Mouse (Mus musculus): ENCODE results near the gene Ctnnbip1. TPM values are rescaled to one million over a fixed set of nuclear protein-coding genes. Genes with fewer than 3 reads are reported as not detected.
A peak's percentile ranks its signal among the peaks of the same experiment; 100 is the strongest.

Gene Ctnnbip1
- polyA plus RNA-seq, 1 experiment from 2014 or later: 67.5 TPM

DNA sequence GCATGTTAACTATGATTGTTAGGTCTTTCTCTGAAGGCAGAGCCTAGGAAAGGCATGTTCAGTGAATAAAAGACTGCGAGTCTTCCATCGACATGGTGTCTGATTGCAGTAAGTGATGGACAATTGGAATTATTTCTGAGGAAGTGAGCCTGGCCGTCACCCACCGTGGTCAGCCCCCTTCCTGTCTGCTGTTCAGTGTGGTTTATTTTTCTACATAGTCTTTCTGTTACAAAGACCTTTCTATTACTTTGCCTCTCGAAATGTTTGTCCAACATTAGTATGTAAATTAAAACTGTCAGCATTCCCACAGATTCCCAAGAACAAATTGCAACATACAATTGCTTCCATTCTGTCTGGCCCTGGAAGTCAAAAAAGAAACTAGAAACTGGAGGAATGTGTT, 18.2 kb upstream of the Ctnnbip1 start:
- WGBS: 81% methylated on average over 5 of the region's 5 CpGs
- peaks cover 81% of the 10 kb centered on the region for H3K36me3 ChIP-seq (replicated peaks)

DNA sequence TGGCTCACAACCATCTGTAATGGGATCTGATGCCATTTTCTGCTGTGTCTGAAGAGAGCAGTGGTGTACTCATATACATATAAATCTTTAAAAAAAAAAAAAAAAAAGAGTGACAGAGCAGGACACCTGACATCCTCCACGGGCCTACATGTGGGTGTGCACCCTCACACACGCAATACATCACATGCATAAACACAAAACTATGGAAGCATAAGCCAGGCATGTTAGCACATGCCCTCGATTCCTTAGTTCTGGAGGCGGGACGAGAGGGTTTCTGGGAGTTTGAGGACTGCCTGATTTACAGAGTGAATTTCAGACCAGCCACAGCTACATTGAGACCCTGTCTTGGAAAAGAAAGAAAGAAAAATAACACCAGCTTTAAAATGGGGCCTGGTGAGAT, 13.7 kb upstream of the Ctnnbip1 start:
- H3K4me1 ChIP-seq: peaks cover 11% of the 10 kb centered on the region
- 79% methylated on average over 5 of the region's 5 CpGs for WGBS
- no peak for DNase-seq (ENCODE audit: low spot score)
- no peak overlapping the region for H3K27ac ChIP-seq (replicated peaks)
- no peaks in the 10 kb centered on the region for H3K27me3 ChIP-seq (replicated peaks; ENCODE audit: low read depth, poor library complexity, severe bottlenecking)
- no peak overlapping the region for H3K4me3 ChIP-seq
- H3K9me3 ChIP-seq: no peaks in the 10 kb centered on the region
- peaks cover 38% of the 10 kb centered on the region for H3K36me3 ChIP-seq (replicated peaks)

More for the DNA sequence above, 18.2 kb upstream of the Ctnnbip1 start:
- Histone ChIP-seq H3K27ac (replicated peaks) (no peak overlapping the region), H3K4me3 (no peak overlapping the region), H3K27me3 (replicated peaks; ENCODE audit: low read depth, poor library complexity, severe bottlenecking) (no peaks in the 10 kb centered on the region), H3K9me3 (no peaks in the 10 kb centered on the region), H3K4me1 (peaks cover 20% of the 10 kb centered on the region)
- DNase-seq (ENCODE audit: low spot score): no peak

GRCm38 (mm10) chr4:149504858-149505257, 13.2 kb upstream of the Ctnnbip1 start:
- H3K27ac ChIP-seq (replicated peaks): no peak overlapping the region
- no peaks in the 10 kb centered on the region for H3K27me3 ChIP-seq (replicated peaks; ENCODE audit: low read depth, poor library complexity, severe bottlenecking)
- DNase-seq (ENCODE audit: low spot score): no peak
- 25% methylated on average over 3 of the region's 3 CpGs for WGBS
- peaks cover 11% of the 10 kb centered on the region for H3K4me1 ChIP-seq
- H3K9me3 ChIP-seq: no peaks in the 10 kb centered on the region
- no peak overlapping the region for H3K4me3 ChIP-seq
- peaks cover 33% of the 10 kb centered on the region for H3K36me3 ChIP-seq (replicated peaks)

DNA sequence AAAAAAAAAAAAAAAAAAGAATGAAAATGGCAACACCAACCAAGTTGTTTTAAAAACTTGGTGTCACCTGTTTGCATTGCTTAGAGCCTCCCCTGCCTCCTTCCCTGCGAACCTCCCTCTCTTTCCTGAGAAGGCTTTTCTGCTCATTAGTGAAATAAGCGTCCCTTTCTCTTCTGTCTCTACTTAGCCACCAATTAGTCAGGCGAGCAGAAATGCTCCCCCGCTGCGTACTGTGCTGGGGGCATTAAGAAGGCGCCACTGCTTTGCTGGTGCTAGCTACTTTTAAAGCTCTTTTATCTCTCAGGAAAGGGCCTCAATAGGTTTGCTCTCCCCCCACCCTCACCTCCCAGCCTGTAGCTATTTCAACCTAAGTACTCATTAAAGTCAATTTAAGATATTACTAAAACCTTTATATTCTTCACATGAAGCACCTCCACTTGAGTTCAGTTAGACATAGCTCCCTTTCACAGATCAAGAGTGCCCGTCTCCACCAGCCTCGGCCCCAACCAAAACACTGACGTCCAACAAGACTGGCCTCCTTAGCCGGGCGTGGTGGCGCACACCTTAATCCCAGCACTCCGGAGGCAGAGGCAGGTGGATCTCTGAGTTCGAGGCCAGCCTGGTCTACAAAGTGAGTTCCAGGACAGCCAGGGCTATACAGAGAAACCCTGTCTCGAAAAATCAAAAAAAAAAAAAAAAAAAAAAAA, 12.6 kb upstream of the Ctnnbip1 start:
- H3K27ac ChIP-seq (replicated peaks): no peak overlapping the region
- WGBS: 48% methylated on average over 15 of the region's 15 CpGs
- no peak overlapping the region for H3K4me3 ChIP-seq
- peaks cover 27% of the 10 kb centered on the region for H3K36me3 ChIP-seq (replicated peaks)
- DNase-seq (ENCODE audit: low spot score): no peak
- H3K4me1 ChIP-seq: peaks cover 11% of the 10 kb centered on the region
- no peaks in the 10 kb centered on the region for H3K9me3 ChIP-seq
- no peaks in the 10 kb centered on the region for H3K27me3 ChIP-seq (replicated peaks; ENCODE audit: low read depth, poor library complexity, severe bottlenecking)

DNA sequence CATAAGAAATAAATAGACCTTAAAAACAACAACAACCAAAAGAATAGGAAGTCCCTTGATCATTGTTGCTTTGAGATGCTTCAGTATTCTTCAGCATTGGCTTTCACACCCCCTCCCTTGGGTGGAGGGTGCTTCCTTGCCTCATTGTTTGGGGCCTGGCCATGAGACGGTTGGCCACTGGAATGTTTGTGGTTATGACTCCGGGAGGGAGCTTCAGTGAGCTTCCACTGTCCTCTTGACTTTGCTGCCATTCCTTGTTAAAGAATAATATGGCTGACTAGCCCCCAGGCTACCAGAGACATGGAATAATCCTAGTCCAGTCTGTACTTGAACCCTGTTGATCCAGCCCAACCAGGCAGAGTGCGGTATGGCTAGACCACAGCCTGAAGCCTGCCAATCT, 11.1 kb upstream of the Ctnnbip1 start:
- 79% methylated on average over 3 of the region's 3 CpGs for WGBS
- no peak for DNase-seq (ENCODE audit: low spot score)
- Histone ChIP-seq H3K36me3 (replicated peaks) (peaks cover 15% of the 10 kb centered on the region), H3K27me3 (replicated peaks; ENCODE audit: low read depth, poor library complexity, severe bottlenecking) (no peaks in the 10 kb centered on the region), H3K4me1 (peaks cover 11% of the 10 kb centered on the region), H3K4me3 (no peak overlapping the region), H3K9me3 (no peaks in the 10 kb centered on the region), H3K27ac (replicated peaks) (no peak overlapping the region)

DNA sequence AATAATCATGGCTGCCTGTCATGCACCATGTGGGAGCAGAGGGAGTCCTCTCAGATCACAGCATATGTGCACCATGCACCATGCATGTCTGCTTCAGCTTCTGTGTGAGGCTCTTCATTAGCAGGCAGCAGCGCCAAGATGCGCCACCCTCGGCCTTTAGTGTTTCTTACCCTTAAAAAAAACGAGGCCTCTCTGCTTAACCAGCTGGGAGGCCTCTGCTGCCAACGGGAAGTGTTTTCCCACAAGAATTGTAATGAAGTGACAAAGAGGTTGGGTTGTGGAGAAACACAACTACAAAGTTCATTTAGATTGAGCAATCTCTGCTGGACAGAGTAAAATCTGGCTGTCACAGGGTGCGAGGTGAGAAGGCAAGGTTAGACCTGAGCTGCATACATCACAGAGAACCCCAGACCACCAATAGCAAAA, 6.8 kb upstream of the Ctnnbip1 start:
- Histone ChIP-seq H3K9me3 (no peaks in the 10 kb centered on the region), H3K4me1 (no peaks in the 10 kb centered on the region), H3K4me3 (no peak overlapping the region), H3K27me3 (replicated peaks; ENCODE audit: low read depth, poor library complexity, severe bottlenecking) (no peaks in the 10 kb centered on the region), H3K27ac (replicated peaks) (no peak overlapping the region), H3K36me3 (replicated peaks) (no peaks in the 10 kb centered on the region)
- no peak for DNase-seq (ENCODE audit: low spot score)
- 66% methylated on average over 6 of the region's 6 CpGs for WGBS

- Histone ChIP-seq H3K9me3 (no peaks in the 10 kb centered on the region), H3K4me1 (no peaks in the 10 kb centered on the region), H3K27me3 (replicated peaks; ENCODE audit: low read depth, poor library complexity, severe bottlenecking) (no peaks in the 10 kb centered on the region), H3K36me3 (replicated peaks) (no peaks in the 10 kb centered on the region), H3K27ac (replicated peaks) (no peak overlapping the region), H3K4me3 (no peak overlapping the region)
- no peak for DNase-seq (ENCODE audit: low spot score)
- WGBS: 93% methylated on average over 7 of the region's 7 CpGs
Observed at GRCm38 (mm10) chr4:149512072-149512471, 6.0 kb upstream of the Ctnnbip1 start.

DNA sequence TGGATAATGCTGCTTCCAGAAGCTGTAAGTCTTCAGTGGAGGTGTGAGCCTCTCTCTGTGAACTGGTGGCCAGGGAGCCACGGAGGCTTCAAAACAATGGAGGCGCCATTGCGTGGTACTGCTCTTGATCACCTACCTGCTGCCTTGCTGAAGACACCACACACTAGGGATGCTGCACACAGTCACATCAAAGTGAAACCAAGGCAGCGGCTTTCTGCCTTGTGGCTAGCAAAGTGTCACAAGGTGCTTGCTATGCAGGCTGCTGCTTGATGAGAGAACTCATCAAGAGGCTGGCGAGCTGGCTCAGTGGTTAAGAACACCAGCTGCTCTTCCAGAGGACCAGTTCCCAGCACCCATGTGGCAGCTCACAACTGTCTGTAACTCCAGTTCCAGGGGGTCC, 2.3 kb upstream of the Ctnnbip1 start:
- Histone ChIP-seq H3K9me3 (no peaks in the 10 kb centered on the region), H3K36me3 (replicated peaks) (no peaks in the 10 kb centered on the region), H3K4me3 (no peak overlapping the region), H3K27me3 (replicated peaks; ENCODE audit: low read depth, poor library complexity, severe bottlenecking) (no peaks in the 10 kb centered on the region), H3K4me1 (peaks cover 29% of the 10 kb centered on the region), H3K27ac (replicated peaks) (no peak overlapping the region)
- DNase-seq (ENCODE audit: low spot score): no peak
- 94% methylated on average over 5 of the region's 5 CpGs for whole genome bisulfite sequencing

- DNase-seq (ENCODE audit: low spot score): peak; percentile 57
- peak overlapping the region; percentile 74 for H3K4me3 ChIP-seq
- H3K4me1 ChIP-seq: peaks cover 46% of the 10 kb centered on the region
- H3K9me3 ChIP-seq: no peaks in the 10 kb centered on the region
- H3K27ac ChIP-seq (replicated peaks): peak overlapping the region; percentile 89
- WGBS: 3% methylated on average over 52 of the region's 52 CpGs
- no peaks in the 10 kb centered on the region for H3K27me3 ChIP-seq (replicated peaks; ENCODE audit: low read depth, poor library complexity, severe bottlenecking)
- H3K36me3 ChIP-seq (replicated peaks): peaks cover under 1% of the 10 kb centered on the region; the same call in 1 of the 2 replicates
Observed at GRCm38 (mm10) chr4:149518351-149519220, 550 bp downstream of the Ctnnbip1 start.

GRCm38 (mm10) chr4:149521258-149521657, 3.2 kb downstream of the Ctnnbip1 start:
- DNase-seq (ENCODE audit: low spot score): no peak
- no peak overlapping the region for H3K27ac ChIP-seq (replicated peaks)
- peaks cover 73% of the 10 kb centered on the region for H3K4me1 ChIP-seq
- peaks cover 13% of the 10 kb centered on the region for H3K36me3 ChIP-seq (replicated peaks)
- WGBS: 77% methylated on average over 10 of the region's 10 CpGs
- no peak overlapping the region for H3K4me3 ChIP-seq
- H3K9me3 ChIP-seq: no peaks in the 10 kb centered on the region
- H3K27me3 ChIP-seq (replicated peaks; ENCODE audit: low read depth, poor library complexity, severe bottlenecking): no peaks in the 10 kb centered on the region

GRCm38 (mm10) chr4:149523961-149524360, 5.9 kb downstream of the Ctnnbip1 start:
- Histone ChIP-seq H3K4me1 (peaks cover 81% of the 10 kb centered on the region), H3K36me3 (replicated peaks) (peaks cover 13% of the 10 kb centered on the region), H3K9me3 (no peaks in the 10 kb centered on the region), H3K4me3 (no peak overlapping the region), H3K27ac (replicated peaks) (no peak overlapping the region), H3K27me3 (replicated peaks; ENCODE audit: low read depth, poor library complexity, severe bottlenecking) (no peaks in the 10 kb centered on the region)
- DNase-seq (ENCODE audit: low spot score): no peak
- WGBS: 67% methylated on average over 6 of the region's 6 CpGs

GRCm38 (mm10) chr4:149525170-149525569, 7.1 kb downstream of the Ctnnbip1 start:
- 82% methylated on average over 4 of the region's 4 CpGs for WGBS
- H3K4me1 ChIP-seq: peaks cover 81% of the 10 kb centered on the region

DNA sequence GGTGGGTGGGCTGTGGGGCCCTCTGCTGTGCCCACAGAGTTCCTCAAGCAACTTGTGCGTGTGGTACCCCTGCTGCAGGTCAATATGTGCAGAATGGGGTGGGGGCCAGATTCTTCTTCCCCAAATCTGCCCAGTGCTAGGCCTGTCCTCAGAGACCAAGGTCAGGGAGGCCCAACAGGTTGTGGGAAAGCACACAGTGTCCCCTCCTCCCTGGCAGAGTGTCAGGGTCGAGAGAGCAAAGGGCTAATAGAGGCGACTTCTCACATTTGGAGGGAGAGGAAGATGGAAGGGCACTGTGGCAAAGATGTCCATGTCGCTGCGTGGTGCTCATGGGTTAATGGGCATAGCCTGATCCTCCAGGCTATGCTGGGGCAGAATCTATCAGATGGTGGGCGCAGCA, 7.8 kb downstream of the Ctnnbip1 start:
- Histone ChIP-seq H3K27ac (replicated peaks) (no peak overlapping the region; the same call in 1 of the 2 replicates), H3K27me3 (replicated peaks; ENCODE audit: low read depth, poor library complexity, severe bottlenecking) (no peaks in the 10 kb centered on the region), H3K4me3 (no peak overlapping the region), H3K4me1 (peaks cover 74% of the 10 kb centered on the region), H3K9me3 (no peaks in the 10 kb centered on the region), H3K36me3 (replicated peaks) (peaks cover 13% of the 10 kb centered on the region)
- 80% methylated on average over 6 of the region's 6 CpGs for WGBS
- DNase-seq (ENCODE audit: low spot score): no peak

More at GRCm38 (mm10) chr4:149525170-149525569, 7.1 kb downstream of the Ctnnbip1 start:
- no peaks in the 10 kb centered on the region for H3K9me3 ChIP-seq
- H3K4me3 ChIP-seq: no peak overlapping the region
- peaks cover 13% of the 10 kb centered on the region for H3K36me3 ChIP-seq (replicated peaks)
- H3K27ac ChIP-seq (replicated peaks): no peak overlapping the region
- H3K27me3 ChIP-seq (replicated peaks; ENCODE audit: low read depth, poor library complexity, severe bottlenecking): no peaks in the 10 kb centered on the region
- no peak for DNase-seq (ENCODE audit: low spot score)

Measured in embryonic facial prominence, embryonic 10.5 days (tissue).